Mouse (Mus musculus): ENCODE results near the gene C130050O18Rik.
A peak's percentile ranks its signal among the peaks of the same experiment; 100 is the strongest.

The C130050O18Rik gene

DNA sequence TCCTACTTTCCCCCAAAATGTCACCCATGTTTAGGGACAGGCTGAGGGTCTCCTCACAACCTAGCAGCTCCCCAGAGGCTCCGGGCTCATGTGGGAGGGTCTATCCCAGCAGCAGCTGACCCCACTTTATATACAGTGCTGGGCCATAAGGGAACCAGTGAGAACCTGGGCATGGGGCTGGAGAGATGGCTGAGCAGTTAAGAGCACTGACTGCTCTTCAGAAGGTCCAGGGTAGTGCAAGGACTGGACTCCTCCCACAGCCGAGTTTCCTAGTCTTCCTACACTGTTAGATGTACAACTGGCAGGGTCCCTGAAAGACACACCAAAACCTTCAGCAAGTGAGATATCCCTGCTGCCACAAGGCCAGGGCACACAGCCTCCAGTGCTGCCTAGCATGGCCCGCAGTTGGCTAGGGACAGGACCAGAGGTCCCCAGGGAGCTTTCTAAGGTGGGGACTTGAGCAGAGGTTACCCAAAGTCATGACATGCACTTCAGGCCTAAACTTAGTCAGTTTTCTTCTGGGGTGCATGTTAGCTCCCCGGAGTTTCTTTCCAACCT lies 7.6 kb upstream of the C130050O18Rik start:
- DNase-seq (ENCODE audit: low spot score in 2 of 2): no peak

GRCm38 (mm10) chr5:139397959-139398753 lies 6.9 kb upstream of the C130050O18Rik start:
- peak; percentile 85 to 88 for DNase-seq (ENCODE audit: low spot score in 2 of 2)

DNA sequence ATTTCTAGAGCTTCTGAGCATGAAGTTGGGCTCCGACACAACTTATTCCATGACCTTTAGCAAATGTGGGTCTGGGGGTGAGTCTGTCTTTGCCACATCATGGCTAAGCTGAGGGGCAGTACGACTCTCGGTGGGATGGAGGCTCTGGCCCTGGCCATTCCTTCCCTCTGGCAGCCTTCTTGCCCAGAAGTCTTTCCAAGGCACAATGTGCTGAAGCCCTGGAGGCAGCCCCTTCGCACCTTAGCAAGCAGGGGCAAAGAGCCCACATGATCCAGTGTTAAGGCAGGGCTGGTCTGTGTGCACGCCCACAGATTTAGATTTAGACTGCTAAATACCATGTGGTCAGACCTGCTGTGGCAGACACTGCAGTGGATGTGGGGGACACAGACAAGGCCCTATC lies 6.3 kb upstream of the C130050O18Rik start:
- no peak for DNase-seq (ENCODE audit: low spot score in 2 of 2)

- no peak for DNase-seq (ENCODE audit: low spot score in 2 of 2)
Measured at GRCm38 (mm10) chr5:139399991-139400390, 5.1 kb upstream of the C130050O18Rik start.

GRCm38 (mm10) chr5:139402106-139402505 lies 3.0 kb upstream of the C130050O18Rik start:
- DNase-seq (ENCODE audit: low spot score in 2 of 2): no peak

DNA sequence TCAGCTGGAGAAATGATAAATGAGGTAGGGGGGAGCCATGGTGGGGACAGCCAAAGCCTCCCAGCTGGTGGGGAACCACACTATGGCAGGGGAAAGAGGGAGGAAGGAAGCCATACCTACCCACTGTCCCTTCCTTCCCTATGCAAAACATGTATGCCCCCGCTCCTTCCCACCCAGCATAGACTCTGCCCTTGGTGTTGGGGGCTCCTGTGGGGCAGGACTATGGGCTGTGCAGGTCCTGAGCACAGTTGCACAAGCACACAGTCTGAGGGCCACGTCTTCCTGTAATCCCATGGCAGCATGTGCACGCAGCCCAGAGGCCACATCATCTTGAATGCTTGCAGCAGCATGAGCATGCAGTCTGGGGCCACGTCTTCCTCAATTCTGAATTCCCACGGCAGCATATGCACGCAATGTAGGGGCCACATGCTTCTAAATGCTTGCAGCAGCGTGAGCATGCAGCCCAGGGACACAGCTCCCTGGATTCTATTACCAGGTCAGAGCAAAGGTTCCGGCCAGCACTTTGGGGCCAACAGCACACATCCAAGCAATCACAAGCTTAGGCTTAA lies 1.3 kb upstream of the C130050O18Rik start:
- DNase-seq (ENCODE audit: low spot score in 2 of 2): no peak

- no peak for DNase-seq (ENCODE audit: low spot score in 2 of 2)
Measured at GRCm38 (mm10) chr5:139405478-139405877, 398 bp downstream of the C130050O18Rik start.

GRCm38 (mm10) chr5:139405953-139406352 lies 873 bp downstream of the C130050O18Rik start:
- DNase-seq (ENCODE audit: low spot score in 2 of 2): no peak

DNA sequence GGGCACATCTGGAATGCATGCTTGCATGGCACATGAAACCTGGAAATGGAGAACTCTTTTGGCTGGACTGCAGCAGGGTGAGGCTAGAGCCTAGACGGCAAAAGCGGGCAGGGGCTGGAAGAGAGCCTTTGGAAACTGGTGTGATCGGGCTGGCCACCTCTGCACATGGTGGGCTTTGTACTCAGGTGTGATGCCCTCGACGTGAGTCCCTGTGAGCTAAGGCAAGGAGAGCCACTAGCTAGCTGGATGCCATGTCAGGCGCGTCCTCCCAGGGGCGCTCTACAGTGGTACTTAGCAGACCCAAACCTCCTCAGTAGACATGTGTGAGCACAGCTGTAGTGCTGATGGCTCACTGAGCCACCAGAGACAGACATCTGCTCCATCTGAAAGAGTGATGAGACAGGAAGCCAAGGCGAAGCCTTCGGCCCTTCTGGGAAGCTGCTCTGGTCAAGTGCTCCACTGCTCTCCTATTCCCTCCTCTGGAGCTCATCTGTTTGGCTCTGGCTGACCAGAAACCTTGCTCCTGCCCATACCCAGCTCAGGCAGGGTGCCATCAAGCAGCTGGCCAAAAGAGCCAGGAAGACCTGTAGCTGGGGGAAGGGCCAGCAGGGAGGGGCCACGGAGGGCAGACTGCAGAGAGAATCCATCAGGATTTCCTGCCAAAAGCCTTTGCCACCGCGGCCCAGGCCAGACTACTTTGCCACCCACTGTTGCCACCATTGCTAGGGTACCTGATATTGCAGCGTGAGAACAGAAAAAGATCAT lies 2.2 kb downstream of the C130050O18Rik start:
- DNase-seq (ENCODE audit: low spot score in 2 of 2): no peak

- no peak for DNase-seq (ENCODE audit: low spot score in 2 of 2)
Measured at GRCm38 (mm10) chr5:139408511-139408910, 3.4 kb downstream of the C130050O18Rik start.

- DNase-seq (ENCODE audit: low spot score in 2 of 2): peak; percentile 42 to 72
Measured at GRCm38 (mm10) chr5:139409412-139409811, 4.3 kb downstream of the C130050O18Rik start.

DNA sequence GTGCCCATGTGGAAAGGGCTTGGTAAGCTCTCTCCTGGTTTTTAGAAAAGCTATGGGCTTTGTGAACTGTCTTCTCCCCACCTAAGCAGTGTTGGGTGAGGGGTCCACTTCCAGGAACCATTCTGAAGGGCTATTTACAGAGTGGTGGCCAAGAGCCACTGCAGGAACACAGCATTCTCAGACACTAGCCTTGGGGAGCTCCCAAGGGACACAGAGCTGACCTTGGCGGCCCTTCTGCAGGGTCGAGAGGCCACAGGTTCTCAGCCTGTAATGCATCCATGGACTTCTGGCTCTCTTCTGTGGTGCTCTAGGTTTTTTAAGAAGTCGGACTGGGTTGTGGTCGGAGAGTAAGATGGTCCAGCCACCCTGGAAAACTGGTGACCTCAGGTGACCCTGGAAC lies 5.0 kb downstream of the C130050O18Rik start:
- DNase-seq (ENCODE audit: low spot score in 2 of 2): no peak

DNA sequence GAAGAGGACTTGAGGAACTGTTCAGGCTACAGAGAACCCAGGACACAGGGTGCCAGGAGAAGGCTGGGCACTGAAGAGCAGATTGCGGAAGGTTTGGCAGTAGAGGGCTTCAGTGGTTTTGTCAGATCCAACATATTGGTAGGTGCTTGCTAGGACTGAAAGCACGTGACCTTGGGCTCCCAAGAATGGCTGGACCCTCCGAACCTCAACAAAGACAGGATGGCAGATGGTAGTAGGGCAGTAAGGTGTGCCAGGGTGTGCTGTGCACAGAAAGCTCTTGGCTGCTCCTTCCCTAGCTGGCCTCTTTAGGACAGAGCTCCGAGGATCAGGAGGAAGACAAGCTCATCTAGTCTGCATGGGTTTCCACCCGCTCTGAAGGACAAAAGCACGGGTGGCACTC lies 6.0 kb downstream of the C130050O18Rik start:
- DNase-seq (ENCODE audit: low spot score in 2 of 2): no peak

- DNase-seq (ENCODE audit: low spot score in 2 of 2): no peak
Measured at GRCm38 (mm10) chr5:139411665-139412314, 6.7 kb downstream of the C130050O18Rik start.

GRCm38 (mm10) chr5:139413545-139413944 lies 8.5 kb downstream of the C130050O18Rik start:
- no peak for DNase-seq (ENCODE audit: low spot score in 2 of 2)

DNA sequence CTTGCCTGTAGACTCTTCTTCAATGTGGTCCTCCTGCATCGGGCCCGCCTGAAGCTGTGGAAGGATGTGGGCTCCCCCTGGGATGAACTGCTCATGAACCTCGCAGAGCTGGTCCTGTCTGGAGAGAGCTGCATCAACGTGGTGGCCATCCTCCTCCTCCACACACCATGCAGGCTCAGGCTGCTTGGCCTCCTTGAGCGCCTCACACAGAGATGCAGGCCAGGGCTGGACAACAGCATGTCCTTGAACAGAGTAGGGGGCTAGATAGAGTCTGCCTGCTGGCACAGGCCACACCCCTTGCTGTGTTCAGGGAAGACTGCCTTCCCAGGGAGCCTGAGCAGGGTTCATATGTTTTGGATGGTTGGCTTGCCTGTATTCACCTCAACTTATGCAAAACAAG lies 9.9 kb downstream of the C130050O18Rik start:
- no peak for DNase-seq (ENCODE audit: low spot score in 2 of 2)

DNA sequence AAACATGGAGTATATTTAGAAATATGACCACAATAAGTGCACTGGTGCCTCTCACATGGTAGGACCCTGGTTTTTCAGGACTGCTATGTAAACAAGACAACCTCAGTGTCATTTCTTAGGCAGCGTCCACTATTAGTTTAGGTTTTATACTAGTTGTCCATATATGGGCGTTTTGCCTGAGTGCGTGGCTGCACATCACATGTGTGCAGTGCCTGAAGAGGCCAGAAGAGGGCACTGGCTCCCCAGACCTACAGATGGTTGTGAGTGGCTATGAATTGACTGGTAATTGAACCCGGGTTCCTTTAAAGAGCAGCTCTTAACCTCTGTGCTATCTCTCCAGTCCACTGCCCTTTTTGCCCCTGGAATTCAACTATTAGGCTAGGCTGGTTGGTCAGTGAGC lies 11.9 kb downstream of the C130050O18Rik start:
- no peak for DNase-seq (ENCODE audit: low spot score in 2 of 2)

DNA sequence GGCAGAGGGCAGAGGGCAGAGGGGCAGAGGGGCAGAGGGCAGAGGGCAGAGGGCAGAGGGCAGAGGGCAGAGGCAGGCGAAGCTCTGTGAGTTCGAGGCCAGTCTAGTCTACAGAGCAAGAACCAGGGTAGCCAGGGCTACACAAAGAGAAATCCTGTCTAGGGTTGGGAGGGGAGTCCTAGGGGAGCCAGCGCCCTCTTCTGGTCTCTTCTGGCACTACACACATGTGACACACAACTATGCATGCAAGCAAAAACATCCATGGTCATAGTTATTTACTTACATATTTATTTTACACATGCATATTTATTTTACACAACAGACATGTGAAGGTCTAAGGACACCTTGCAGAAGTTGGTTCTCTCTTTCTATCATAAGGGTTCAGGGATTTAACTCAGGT lies 12.4 kb downstream of the C130050O18Rik start:
- no peak for DNase-seq (ENCODE audit: low spot score in 2 of 2)

- DNase-seq (ENCODE audit: low spot score in 2 of 2): no peak
Measured at GRCm38 (mm10) chr5:139418110-139418509, 13.0 kb downstream of the C130050O18Rik start.

DNA sequence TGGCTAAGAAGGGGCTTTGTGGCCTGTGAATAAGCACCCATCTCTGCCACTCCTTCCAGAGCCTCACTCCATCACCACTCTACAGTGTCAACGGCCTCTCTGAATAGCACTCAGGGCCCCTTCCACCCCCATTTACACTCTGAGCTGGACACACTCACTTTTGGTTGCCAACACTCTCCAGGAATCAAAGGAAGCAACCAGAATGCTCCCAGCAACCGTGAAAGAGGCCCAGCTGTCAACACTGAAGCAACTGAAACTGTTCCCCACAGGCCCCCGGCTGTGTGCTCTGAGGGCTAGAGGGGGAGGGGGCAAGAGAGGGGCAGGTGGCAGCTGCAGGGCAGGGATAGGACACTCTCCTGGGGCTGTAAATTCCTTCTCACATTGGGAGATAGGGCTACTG lies 13.6 kb downstream of the C130050O18Rik start:
- DNase-seq (ENCODE audit: low spot score in 2 of 2): no peak

- no peak for DNase-seq (ENCODE audit: low spot score in 2 of 2)
Measured at GRCm38 (mm10) chr5:139423026-139423865, 18.2 kb downstream of the C130050O18Rik start, which contains the start of gene Gper1. TSS of gene Gper1 (plus strand) at chr5:139423151.
